Mouse (Mus musculus): ENCODE data around the gene Yeats4.

Gene Yeats4

GRCm38 (mm10) chr10:117202981-117203557 lies 21.2 kb downstream of the Yeats4 start:
- DNase-seq (ENCODE audit: low spot score in 2 of 2), result no peak

GRCm38 (mm10) chr10:117199701-117200100 lies 24.6 kb downstream of the Yeats4 start:
- no peak for DNase-seq (ENCODE audit: low spot score in 2 of 2)

GRCm38 (mm10) chr10:117196696-117197095 lies 27.6 kb downstream of the Yeats4 start:
- DNase-seq (ENCODE audit: low spot score in 2 of 2), result no peak

GRCm38 (mm10) chr10:117195748-117196147 lies 28.6 kb downstream of the Yeats4 start:
- DNase-seq (ENCODE audit: low spot score in 2 of 2), result no peak

GRCm38 (mm10) chr10:117195005-117195404 lies 29.3 kb downstream of the Yeats4 start:
- DNase-seq (ENCODE audit: low spot score in 2 of 2), result no peak

- DNase-seq (ENCODE audit: low spot score in 2 of 2), result no peak
Observed at GRCm38 (mm10) chr10:117193364-117193763, 30.9 kb downstream of the Yeats4 start.

GRCm38 (mm10) chr10:117185399-117186089 lies 38.8 kb downstream of the Yeats4 start:
- DNase-seq (ENCODE audit: low spot score in 2 of 2), result no peak

GRCm38 (mm10) chr10:117181098-117181497 lies 43.2 kb downstream of the Yeats4 start:
- DNase-seq (ENCODE audit: low spot score in 2 of 2), result no peak

GRCm38 (mm10) chr10:117174645-117175044 lies 49.7 kb downstream of the Yeats4 start:
- no peak for DNase-seq (ENCODE audit: low spot score in 2 of 2)

GRCm38 (mm10) chr10:117173566-117174438 lies 50.5 kb downstream of the Yeats4 start:
- DNase-seq (ENCODE audit: low spot score in 2 of 2), result no peak

- DNase-seq (ENCODE audit: low spot score in 2 of 2), result no peak
Observed at GRCm38 (mm10) chr10:117173111-117173510, 51.2 kb downstream of the Yeats4 start.

GRCm38 (mm10) chr10:117172069-117172468 lies 52.2 kb downstream of the Yeats4 start:
- no peak for DNase-seq (ENCODE audit: low spot score in 2 of 2)

- DNase-seq (ENCODE audit: low spot score in 2 of 2), result no peak
Observed at GRCm38 (mm10) chr10:117166785-117167425, 57.4 kb downstream of the Yeats4 start.

Data from cerebellum, postnatal 4 days (tissue).